Mouse (Mus musculus) erythroblast, embryonic 14.5 days (primary cell): ENCODE measurements around the gene Lrig1. TPM values are rescaled to one million over a fixed set of nuclear protein-coding genes. Genes with fewer than 3 reads are reported as not detected.

Source experiments
- H3K27me3 ChIP-seq: 2 replicates; pipeline ENCODE4 v1.6.1; 2012; ENCODE audit warnings: inconsistent platforms; ENCODE audit not compliant: control insufficient read depth
- H3K36me3 ChIP-seq: 2 replicates; pipeline ENCODE4 v1.6.1; 2012; ENCODE audit warnings: mild to moderate bottlenecking, inconsistent platforms; ENCODE audit not compliant: control insufficient read depth
- H3K4me1 ChIP-seq: 2 replicates; pipeline ENCODE4 v1.6.1; 2012; ENCODE audit warnings: inconsistent platforms; ENCODE audit not compliant: control insufficient read depth
- H3K4me3 ChIP-seq: replicated peaks from 2 replicates; pipeline ENCODE3; 2012; ENCODE audit warnings: moderate library complexity, mild to moderate bottlenecking, inconsistent platforms
- H3K9me3 ChIP-seq: 2 replicates; pipeline ENCODE4 v1.6.1; 2012; ENCODE audit warnings: low read length, inconsistent platforms, mixed read lengths; ENCODE audit not compliant: control insufficient read depth
- GATA1 ChIP-seq: IDR thresholded peaks from 2 replicates; pipeline ENCODE4 v1.6.1; 2012; ENCODE audit warnings: low read length, inconsistent platforms, mixed read lengths
- TAL1 ChIP-seq: IDR thresholded peaks from 3 replicates; pipeline ENCODE4 v1.6.1; 2012; ENCODE audit warnings: low read length, inconsistent platforms, mixed read lengths
- polyA plus RNA-seq: library from polyadenylated mRNA; stranded (reverse); fragments of >175 nt; gene quantifications from 2 replicates; pipeline ENCODE4 v1.2.3, GENCODE M21; 2012

Gene Lrig1
- polyA plus RNA-seq, 1 experiment: 0.06 TPM

DNA sequence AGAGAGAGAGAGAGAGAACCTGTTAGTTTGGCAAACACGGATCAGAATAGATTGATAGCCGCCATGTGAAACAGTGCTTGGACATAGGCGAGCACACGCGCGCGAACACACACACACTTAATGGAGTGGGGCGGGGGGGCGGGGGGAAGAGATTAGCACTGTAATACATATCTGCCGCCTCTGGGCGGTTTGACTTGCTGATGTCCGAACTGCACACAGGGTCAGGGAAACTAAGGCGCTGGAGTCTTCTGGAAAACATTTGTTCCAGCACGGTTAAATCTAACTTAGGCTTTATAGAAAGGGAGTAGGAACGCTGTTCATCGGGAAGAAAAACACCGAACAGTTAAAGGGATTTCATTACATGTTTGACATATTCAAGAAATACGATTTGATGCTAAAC lies 1.1 kb upstream of the Lrig1 start:
- no peaks in the 10 kb centered on the region; the same call in 1 of the 2 replicates for H3K9me3 ChIP-seq
- H3K4me3 ChIP-seq: peak overlapping the region; percentile 75
- TF ChIP-seq TAL1 (no peak), GATA1 (no peak)
- no peaks in the 10 kb centered on the region for H3K36me3 ChIP-seq
- peaks cover 62% of the 10 kb centered on the region for H3K27me3 ChIP-seq
- peaks cover 35% of the 10 kb centered on the region for H3K4me1 ChIP-seq

DNA sequence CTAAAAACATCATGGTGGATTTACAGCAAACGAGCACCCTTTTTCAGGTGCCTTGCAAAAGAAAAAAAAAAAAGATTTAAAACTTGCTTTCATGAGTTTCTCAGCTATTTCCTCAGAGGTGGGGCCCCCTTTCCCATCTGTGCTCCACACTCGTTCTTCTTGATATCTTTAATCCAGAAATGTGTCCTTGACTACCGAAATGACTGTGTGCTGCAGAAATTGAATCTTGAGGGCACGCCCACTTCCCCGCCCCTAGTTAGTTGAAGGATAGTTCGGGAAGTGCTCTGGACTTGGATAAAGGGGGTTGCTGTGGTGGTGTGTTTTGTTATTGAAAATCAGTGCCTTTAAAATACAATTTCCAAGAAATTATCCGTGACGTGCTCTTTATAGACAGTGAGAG lies 654 bp upstream of the Lrig1 start:
- Histone ChIP-seq H3K9me3 (no peaks in the 10 kb centered on the region; the same call in 1 of the 2 replicates), H3K36me3 (no peaks in the 10 kb centered on the region), H3K27me3 (peaks cover 62% of the 10 kb centered on the region), H3K4me1 (peaks cover 35% of the 10 kb centered on the region), H3K4me3 (peak overlapping the region; percentile 75)
- TF ChIP-seq GATA1: no peak
- no peak for TF ChIP-seq TAL1

DNA sequence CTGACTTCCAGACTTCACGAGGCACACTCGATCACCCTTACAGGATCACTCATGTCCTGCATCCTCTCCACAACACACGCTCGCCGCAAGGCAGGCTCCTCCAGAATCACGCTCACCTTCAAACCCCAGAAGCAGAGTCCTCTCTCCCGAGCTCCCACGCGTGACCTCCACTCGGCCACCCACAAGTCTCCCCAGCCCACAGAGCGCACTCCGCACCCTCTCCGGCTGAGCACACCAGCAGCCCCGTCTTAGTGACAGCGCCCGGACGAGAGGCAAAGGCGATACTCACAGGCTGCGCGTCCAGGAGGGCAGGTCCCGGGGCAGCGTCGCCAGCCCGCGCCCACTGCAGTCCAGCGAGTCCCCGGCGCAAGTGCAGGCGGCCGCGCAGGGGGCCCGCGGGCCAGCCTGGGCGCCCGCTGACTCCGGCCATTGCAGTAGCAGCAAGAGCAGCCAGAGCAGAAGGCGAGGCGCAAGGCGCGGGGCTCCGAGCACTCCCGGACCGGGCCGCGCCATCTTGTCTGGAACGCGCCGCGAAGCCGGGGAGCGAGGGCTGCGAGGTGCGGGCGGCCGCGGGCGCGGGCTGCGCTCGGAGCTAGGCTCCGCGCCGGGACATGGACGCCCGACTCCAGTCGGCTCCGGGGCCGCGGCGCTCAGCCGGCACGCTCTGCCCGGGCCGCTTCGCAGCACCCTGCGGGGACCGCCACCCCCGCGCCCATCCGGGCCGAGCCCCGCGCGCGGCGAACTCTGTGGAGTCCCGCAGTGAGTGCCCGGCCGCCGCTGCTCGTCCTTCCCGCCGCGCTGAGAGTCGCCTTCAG lies 578 bp downstream of the Lrig1 start:
- no peaks in the 10 kb centered on the region for H3K36me3 ChIP-seq
- H3K4me1 ChIP-seq: peaks cover 35% of the 10 kb centered on the region
- TF ChIP-seq GATA1: no peak
- no peak for TF ChIP-seq TAL1
- no peaks in the 10 kb centered on the region; the same call in 1 of the 2 replicates for H3K9me3 ChIP-seq
- peaks cover 64% of the 10 kb centered on the region for H3K27me3 ChIP-seq
- H3K4me3 ChIP-seq: peak overlapping the region; percentile 75

DNA sequence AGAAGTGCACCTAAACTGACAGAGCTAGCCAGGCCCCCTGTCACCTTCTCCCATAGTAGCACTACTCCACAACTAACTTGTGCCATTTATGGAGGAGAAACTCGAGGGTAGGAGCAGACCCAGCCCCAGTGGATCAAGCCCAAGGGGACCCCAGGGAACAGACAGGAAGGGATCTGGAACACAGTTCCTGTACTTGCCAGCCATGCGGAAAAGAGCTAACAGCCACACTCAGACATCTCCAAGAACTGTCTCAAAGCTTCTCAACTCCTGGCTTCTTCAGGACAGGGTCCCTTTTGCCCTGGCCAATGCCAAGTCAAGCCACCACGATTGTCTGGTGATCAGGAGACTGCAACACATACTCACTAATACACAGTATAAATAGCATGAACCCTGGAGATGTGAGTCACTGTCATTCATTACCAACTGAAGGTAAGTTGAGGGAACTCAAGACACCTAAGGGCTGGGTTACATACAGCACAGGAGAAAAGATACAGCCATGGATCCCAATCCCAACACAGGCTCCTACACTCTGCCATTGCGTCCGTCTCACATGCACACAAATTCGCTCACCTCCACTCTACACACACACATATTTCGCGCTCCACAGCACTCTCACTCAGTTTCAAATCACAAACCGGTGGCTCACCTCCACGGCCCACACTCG lies 1.3 kb downstream of the Lrig1 start:
- Histone ChIP-seq H3K9me3 (no peaks in the 10 kb centered on the region; the same call in 1 of the 2 replicates), H3K4me3 (peak overlapping the region; percentile 75), H3K27me3 (peaks cover 59% of the 10 kb centered on the region), H3K36me3 (no peaks in the 10 kb centered on the region), H3K4me1 (peaks cover 35% of the 10 kb centered on the region)
- TF ChIP-seq GATA1 (no peak), TAL1 (no peak)

DNA sequence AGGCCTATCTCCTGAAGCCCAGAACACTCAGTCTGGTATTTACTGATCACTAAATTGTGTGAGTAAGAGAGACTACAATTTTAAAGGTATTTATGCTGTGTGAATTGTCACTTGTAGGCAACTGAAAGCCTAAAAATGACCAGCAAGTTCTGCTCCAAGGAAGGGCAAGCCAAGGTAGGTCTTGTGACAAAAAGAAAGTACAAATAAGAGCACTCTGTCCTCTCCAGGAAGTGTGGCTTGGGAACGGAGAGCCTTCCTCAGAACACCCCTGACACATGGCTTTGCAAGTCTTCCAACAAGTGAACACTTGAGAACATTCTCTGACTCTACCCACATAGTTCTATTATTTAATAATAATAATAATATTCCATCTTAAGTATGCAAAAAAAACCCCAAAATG lies 2.5 kb downstream of the Lrig1 start:
- no peak for TF ChIP-seq GATA1
- TF ChIP-seq TAL1: no peak
- Histone ChIP-seq H3K4me3 (no peak overlapping the region), H3K4me1 (peaks cover 36% of the 10 kb centered on the region), H3K27me3 (peaks cover 53% of the 10 kb centered on the region), H3K36me3 (no peaks in the 10 kb centered on the region), H3K9me3 (no peaks in the 10 kb centered on the region; the same call in 1 of the 2 replicates)

DNA sequence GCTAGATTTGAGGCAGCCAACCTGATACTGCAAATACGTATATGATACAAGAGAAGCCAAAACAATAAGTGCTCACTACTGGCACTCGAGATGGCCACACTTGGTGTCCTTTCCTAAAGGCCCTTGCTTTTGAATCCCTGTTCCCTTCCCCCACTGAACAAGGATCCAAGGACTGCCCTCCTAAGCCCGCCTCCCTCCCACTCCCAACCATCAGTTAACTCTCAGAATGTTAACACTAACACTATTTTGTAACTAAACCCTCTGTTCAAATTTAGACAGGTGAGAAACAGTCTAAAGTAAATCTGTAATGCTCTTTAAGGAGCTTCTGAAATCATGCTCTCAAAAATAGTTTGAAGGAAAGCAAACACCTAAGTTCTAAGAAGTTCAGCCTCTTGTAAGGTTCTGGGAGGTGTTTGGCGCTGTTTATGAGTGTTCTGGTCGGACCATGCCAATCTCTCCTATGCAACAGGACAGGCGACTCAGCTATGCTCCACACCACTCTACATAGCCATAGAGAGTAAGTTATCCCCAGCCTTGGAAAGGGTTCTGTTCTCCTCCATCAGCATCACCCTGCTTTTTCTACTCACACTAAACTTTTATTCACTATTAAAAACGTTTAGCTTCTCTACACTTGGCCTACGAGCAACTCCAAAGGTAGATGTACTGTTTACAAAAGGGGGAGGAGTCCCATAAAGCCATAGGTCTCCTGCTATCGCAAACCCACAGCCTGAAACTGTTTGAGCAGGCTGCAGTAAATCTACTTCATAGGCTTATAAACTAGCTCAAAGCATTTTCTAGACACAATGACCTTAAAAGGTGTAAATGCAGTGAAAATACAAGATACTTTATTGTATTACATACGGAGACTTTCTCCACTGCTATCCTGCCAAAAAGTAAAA lies 3.5 kb downstream of the Lrig1 start:
- H3K36me3 ChIP-seq: no peaks in the 10 kb centered on the region
- no peak overlapping the region for H3K4me3 ChIP-seq
- no peak for TF ChIP-seq GATA1
- TF ChIP-seq TAL1: no peak
- no peaks in the 10 kb centered on the region; the same call in 1 of the 2 replicates for H3K9me3 ChIP-seq
- H3K4me1 ChIP-seq: peaks cover 33% of the 10 kb centered on the region
- H3K27me3 ChIP-seq: peaks cover 43% of the 10 kb centered on the region

DNA sequence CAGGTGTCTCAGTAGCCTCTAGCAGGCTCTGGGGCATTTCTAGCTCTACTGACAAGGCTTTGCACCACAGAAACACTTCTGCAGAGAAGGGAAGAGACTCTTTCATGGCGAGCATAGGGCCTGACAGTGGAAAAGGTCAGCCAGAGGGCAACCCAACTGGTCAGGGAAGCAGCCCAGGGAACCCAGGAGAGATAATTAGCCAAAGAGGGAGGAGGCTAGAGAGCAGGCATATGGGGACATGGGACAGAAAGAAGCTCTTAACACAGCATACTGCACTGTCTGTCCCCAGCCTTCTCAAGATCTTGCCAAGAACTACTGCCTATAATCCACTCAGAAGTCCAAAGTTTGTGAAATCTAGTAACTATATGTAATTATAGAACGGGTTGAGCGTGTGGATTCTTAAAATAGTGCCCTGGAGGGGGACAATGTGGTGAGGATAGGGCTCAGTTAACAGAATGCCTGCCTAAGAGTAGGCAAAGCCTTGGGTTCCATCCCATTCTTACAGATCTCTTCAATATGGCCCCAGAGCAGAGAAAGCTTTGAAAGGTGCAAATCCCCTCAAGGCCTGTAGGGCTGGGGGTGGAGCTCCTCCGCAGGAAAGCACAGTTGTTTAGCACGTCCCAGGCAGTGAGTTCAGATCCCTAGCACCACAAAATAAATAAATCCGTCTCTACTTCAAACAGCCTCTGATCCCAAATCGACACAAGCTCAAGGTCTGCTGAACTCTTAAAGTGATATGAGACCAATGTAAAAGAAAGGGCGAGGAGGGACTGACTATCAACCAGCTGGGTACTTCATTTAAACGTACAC lies 4.6 kb downstream of the Lrig1 start:
- no peak overlapping the region for H3K4me3 ChIP-seq
- peaks cover 34% of the 10 kb centered on the region for H3K27me3 ChIP-seq
- TF ChIP-seq TAL1 (no peak), GATA1 (no peak)
- no peaks in the 10 kb centered on the region; the same call in 1 of the 2 replicates for H3K9me3 ChIP-seq
- H3K36me3 ChIP-seq: no peaks in the 10 kb centered on the region
- H3K4me1 ChIP-seq: peaks cover 22% of the 10 kb centered on the region

DNA sequence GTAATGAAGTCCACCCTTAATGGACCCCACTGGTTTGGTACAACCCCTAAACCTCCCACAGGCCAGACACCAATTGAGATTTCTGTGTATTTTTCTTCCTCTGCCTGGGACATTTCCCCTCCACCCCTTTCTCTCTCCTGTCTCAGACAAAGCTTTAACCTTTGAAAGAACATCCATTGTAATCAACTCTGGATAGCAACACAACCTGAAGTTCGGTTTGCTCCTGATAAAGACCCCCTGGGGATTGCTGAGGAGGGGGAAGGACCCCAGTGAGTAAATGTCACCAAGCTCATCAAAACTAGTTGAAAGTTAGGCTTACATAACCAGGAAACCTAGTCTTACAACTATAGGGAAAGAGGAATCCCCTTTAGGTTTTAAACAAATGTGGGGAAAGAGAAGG lies 5.5 kb downstream of the Lrig1 start:
- no peak overlapping the region for H3K4me3 ChIP-seq
- TF ChIP-seq TAL1: no peak
- TF ChIP-seq GATA1: no peak
- no peaks in the 10 kb centered on the region; the same call in 1 of the 2 replicates for H3K9me3 ChIP-seq
- peaks cover 14% of the 10 kb centered on the region for H3K4me1 ChIP-seq
- peaks cover 26% of the 10 kb centered on the region for H3K27me3 ChIP-seq
- no peaks in the 10 kb centered on the region for H3K36me3 ChIP-seq
